Mouse (Mus musculus) lung, postnatal 0 days (tissue): ENCODE measurements around the gene Pde4a. TPM values are rescaled to one million over a fixed set of nuclear protein-coding genes. Genes with fewer than 3 reads are reported as not detected.

Source experiments
- ATAC-seq: fragments of 200-750 bp; cut with Nextera tagmentation; 2 replicates; pipeline ENCODE4 v1.8.0; 2017; ENCODE audit warnings: moderate library complexity
- DNase-seq: peaks from one replicate; pipeline ENCODE4 v3.0.0-alpha.2; 2016; ENCODE audit warnings: low spot score
- H3K27ac ChIP-seq: fragments of 300-500 bp; sonication (generic); 2 replicates; pipeline ENCODE4 v1.5.1; 2014; ENCODE audit warnings: antibody characterized with exemption, mild to moderate bottlenecking, low read length, mixed read lengths
- H3K27me3 ChIP-seq: fragments of 300-500 bp; sonication (generic); replicated peaks from 2 replicates; pipeline ENCODE4 v1.6.1; 2014; ENCODE audit warnings: low read length, mixed read lengths; ENCODE audit not compliant: insufficient read depth
- H3K36me3 ChIP-seq: fragments of 300-500 bp; sonication (generic); 2 replicates; pipeline ENCODE4 v1.6.1; 2014; ENCODE audit warnings: low read length, mixed read lengths; ENCODE audit not compliant: insufficient read depth
- H3K4me1 ChIP-seq: fragments of 300-500 bp; sonication (generic); 2 replicates; pipeline ENCODE4 v1.6.1; 2014; ENCODE audit warnings: antibody characterized with exemption, low read depth, low read length, mixed read lengths; ENCODE audit not compliant: insufficient read depth
- H3K4me2 ChIP-seq: fragments of 300-500 bp; sonication (generic); replicated peaks from 2 replicates; pipeline ENCODE4 v1.6.1; 2014; ENCODE audit warnings: low read depth, mild to moderate bottlenecking, low read length, moderate library complexity, mixed read lengths
- H3K4me3 ChIP-seq: fragments of 300-500 bp; sonication (generic); 2 replicates; pipeline ENCODE4 v1.5.1; 2014; ENCODE audit warnings: low read depth, low read length
- H3K9ac ChIP-seq: fragments of 300-500 bp; sonication (generic); replicated peaks from 2 replicates; pipeline ENCODE4 v1.6.1; 2014; ENCODE audit warnings: low read depth, mild to moderate bottlenecking
- H3K9me3 ChIP-seq: fragments of 300-500 bp; sonication (generic); 2 replicates; pipeline ENCODE4 v1.6.1; 2016; ENCODE audit warnings: low read length, mixed read lengths
- CTCF ChIP-seq: IDR thresholded peaks from 2 replicates; pipeline ENCODE4 v1.5.1; 2016; ENCODE audit warnings: antibody characterized with exemption, mild to moderate bottlenecking
- EP300 ChIP-seq: IDR thresholded peaks from 2 replicates; pipeline ENCODE4 v1.6.1; 2016; ENCODE audit warnings: antibody characterized with exemption, mild to moderate bottlenecking, control low read depth
- WGBS: fragments of 180-500 bp; shearing (Covaris S2); extraction: QIAGEN DNeasy Blood & Tissue Kit; methylation state at CpG from one replicate; pipeline ENCODE4 v1.1.7; 2014; 5-methylcytosine and 5-hydroxymethylcytosine counted together
- polyA plus RNA-seq: library from polyadenylated mRNA; unstranded; fragments of >200 nt; fragmentation: Nextera tagmentation; extraction: Ambion mirVana; gene quantifications from 2 replicates; pipeline ENCODE4 v1.2.1, GENCODE M21; 2015

Pde4a gene
- polyA plus RNA-seq, 1 experiment from 2014 or later = 3.9 TPM

- H3K27ac ChIP-seq = no peak overlapping the region
- H3K4me2 ChIP-seq = no peak overlapping the region
- WGBS = 63% methylated on average over 2 of the region's 2 CpGs
These were observed 43.1 kb downstream of the Pde4a start for GRCm38 (mm10) chr9:21208626-21209025.

DNA sequence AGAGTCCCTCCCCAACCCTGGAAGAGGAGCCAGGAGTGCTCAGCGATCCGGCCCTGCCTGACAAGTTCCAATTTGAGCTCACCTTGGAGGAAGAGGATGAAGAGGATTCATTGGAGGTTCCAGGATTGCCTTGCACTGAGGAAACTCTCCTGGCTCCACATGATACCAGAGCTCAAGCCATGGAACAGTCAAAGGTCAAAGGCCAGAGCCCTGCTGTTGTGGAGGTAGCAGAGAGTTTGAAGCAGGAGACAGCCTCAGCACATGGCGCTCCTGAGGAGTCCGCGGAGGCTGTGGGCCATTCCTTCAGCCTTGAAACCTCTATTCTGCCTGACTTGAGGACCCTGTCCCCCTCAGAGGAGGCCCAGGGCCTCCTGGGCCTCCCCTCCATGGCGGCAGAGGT lies 45.3 kb downstream of the Pde4a start:
- Histone ChIP-seq H3K4me3 (no peak overlapping the region), H3K9me3 (no peaks in the 10 kb centered on the region), H3K4me1 (no peaks in the 10 kb centered on the region), H3K4me2 (no peak overlapping the region), H3K27me3 (no peaks in the 10 kb centered on the region), H3K27ac (no peak overlapping the region), H3K9ac (no peak overlapping the region), H3K36me3 (no peaks in the 10 kb centered on the region)
- ATAC-seq (no peak), DNase-seq (no peak)
- WGBS = 76% methylated on average over 6 of the region's 6 CpGs
- TF ChIP-seq CTCF = no peak
- TF ChIP-seq EP300 = no peak

More at GRCm38 (mm10) chr9:21208626-21209025, 43.1 kb downstream of the Pde4a start:
- Histone ChIP-seq H3K27me3 (no peaks in the 10 kb centered on the region), H3K9me3 (no peaks in the 10 kb centered on the region), H3K36me3 (no peaks in the 10 kb centered on the region), H3K9ac (no peak overlapping the region), H3K4me3 (no peak overlapping the region), H3K4me1 (no peaks in the 10 kb centered on the region)
- TF ChIP-seq EP300 (no peak), CTCF (no peak)
- ATAC-seq (no peak), DNase-seq (no peak)

DNA sequence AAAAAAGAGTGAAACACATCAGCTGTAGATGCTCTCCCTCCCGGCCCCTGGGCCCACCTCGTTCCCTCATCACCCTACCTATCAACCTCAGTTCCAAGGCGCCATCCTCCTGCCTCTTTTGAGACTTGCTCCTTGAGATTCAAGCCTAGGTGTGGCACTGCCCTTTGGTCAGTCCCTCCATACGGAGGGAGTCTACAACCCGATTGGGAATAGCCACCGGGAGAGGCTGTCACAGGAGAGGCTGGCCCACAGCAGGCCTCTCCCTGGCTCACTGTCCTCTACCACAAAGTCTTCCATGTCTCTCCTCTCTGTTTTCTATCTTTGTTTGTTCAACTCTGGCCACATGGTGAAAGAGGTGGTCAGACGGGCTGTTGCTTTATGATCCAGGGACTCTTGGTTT lies 46.1 kb downstream of the Pde4a start:
- ATAC-seq = no peak
- Histone ChIP-seq H3K9ac (no peak overlapping the region), H3K4me1 (no peaks in the 10 kb centered on the region), H3K4me2 (no peak overlapping the region), H3K27me3 (no peaks in the 10 kb centered on the region), H3K9me3 (no peaks in the 10 kb centered on the region), H3K27ac (no peak overlapping the region), H3K4me3 (no peak overlapping the region), H3K36me3 (no peaks in the 10 kb centered on the region)
- no peak for DNase-seq
- 83% methylated on average over 7 of the region's 7 CpGs for WGBS
- TF ChIP-seq CTCF = no peak
- TF ChIP-seq EP300 = no peak

GRCm38 (mm10) chr9:21213617-21214190 lies 48.2 kb downstream of the Pde4a start:
- H3K9me3 ChIP-seq = no peaks in the 10 kb centered on the region
- no peak for DNase-seq
- 47% methylated on average over 7 of the region's 7 CpGs for WGBS
- H3K9ac ChIP-seq = no peak overlapping the region
- no peaks in the 10 kb centered on the region for H3K4me1 ChIP-seq
- H3K27ac ChIP-seq = no peak overlapping the region
- no peak for ATAC-seq
- TF ChIP-seq EP300 (no peak), CTCF (peak; percentile 63)
- H3K36me3 ChIP-seq = no peaks in the 10 kb centered on the region
- no peak overlapping the region for H3K4me2 ChIP-seq
- H3K4me3 ChIP-seq = no peak overlapping the region
- H3K27me3 ChIP-seq = no peaks in the 10 kb centered on the region

- H3K9ac ChIP-seq = no peak overlapping the region
- H3K4me2 ChIP-seq = no peak overlapping the region
- no peaks in the 10 kb centered on the region for H3K27me3 ChIP-seq
- DNase-seq (no peak), ATAC-seq (no peak)
- no peak overlapping the region for H3K4me3 ChIP-seq
- no peaks in the 10 kb centered on the region for H3K36me3 ChIP-seq
- no peaks in the 10 kb centered on the region for H3K4me1 ChIP-seq
- H3K27ac ChIP-seq = no peak overlapping the region
- H3K9me3 ChIP-seq = no peaks in the 10 kb centered on the region
- TF ChIP-seq CTCF = no peak
- TF ChIP-seq EP300 = no peak
- 61% methylated on average over 21 of the region's 25 CpGs for WGBS
These were observed 50.7 kb downstream of the Pde4a start for GRCm38 (mm10) chr9:21216050-21216841.

DNA sequence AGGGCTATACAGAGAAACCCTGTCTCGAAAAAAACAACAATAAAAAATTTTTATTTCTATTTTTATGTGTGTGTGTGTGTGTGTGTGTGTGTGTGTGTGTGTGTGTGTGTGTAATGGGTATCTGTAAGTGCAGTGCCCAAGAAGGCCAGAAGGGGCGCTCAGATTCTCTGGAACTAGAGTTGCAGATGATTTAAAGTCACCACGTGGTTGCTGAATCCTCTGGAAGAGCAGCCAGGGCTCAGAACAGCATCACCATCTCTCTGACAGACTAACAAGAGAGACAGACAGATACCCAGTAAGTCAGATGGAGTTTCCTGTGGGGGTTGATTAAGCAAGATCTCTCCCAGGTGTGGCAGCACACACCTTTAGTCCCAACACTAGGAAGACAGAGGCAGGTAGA lies 54.3 kb downstream of the Pde4a start:
- H3K9ac ChIP-seq = no peak overlapping the region
- DNase-seq (no peak), ATAC-seq (no peak)
- 52% methylated on average over 3 of the region's 3 CpGs for WGBS
- H3K27me3 ChIP-seq = no peaks in the 10 kb centered on the region
- no peak overlapping the region for H3K4me3 ChIP-seq
- TF ChIP-seq EP300 (no peak), CTCF (peak; percentile 20; the same call in 1 of the 2 replicates)
- H3K4me2 ChIP-seq = no peak overlapping the region
- H3K36me3 ChIP-seq = no peaks in the 10 kb centered on the region
- no peak overlapping the region for H3K27ac ChIP-seq
- H3K9me3 ChIP-seq = no peaks in the 10 kb centered on the region
- H3K4me1 ChIP-seq = no peaks in the 10 kb centered on the region
